Mouse (Mus musculus): Measurements from ENCODE around the gene Gm10058.
"Not testable (repeated sequence)": the region's sequence is repeated elsewhere in the genome, so short reads cannot be mapped to it uniquely, and the experiment has no call there.

Gm10058 gene

GRCm38 (mm10) chrX:27946785-27947184, at the start of gene Gm10058:
Gm10058 (minus strand) TSS chrX:27946885.
- DNase-seq (ENCODE audit: low spot score), result not testable (repeated sequence)
